Mouse (Mus musculus) midbrain, embryonic 16.5 days (tissue): ENCODE data around the gene Zfp423. TPM values are rescaled to one million over a fixed set of nuclear protein-coding genes. Genes with fewer than 3 reads are reported as not detected.

Experiments used
- ATAC-seq: fragments of 200-750 bp; cut with Nextera tagmentation; 2 replicates; pipeline ENCODE4 v1.8.0; 2017; ENCODE audit warnings: moderate TSS enrichment
- H3K27ac ChIP-seq: fragments of 300-500 bp; sonication (generic); 2 replicates; pipeline ENCODE4 v1.5.1; 2014; ENCODE audit warnings: mild to moderate bottlenecking, low read length, mixed read lengths
- H3K27me3 ChIP-seq: fragments of 300-500 bp; sonication (generic); 2 replicates; pipeline ENCODE4 v1.6.1; 2014; ENCODE audit warnings: low read depth, low read length, mixed read lengths; ENCODE audit not compliant: control insufficient read depth, insufficient read depth
- H3K36me3 ChIP-seq: fragments of 300-500 bp; sonication (generic); 2 replicates; pipeline ENCODE4 v1.6.1; 2014; ENCODE audit warnings: mild to moderate bottlenecking, low read length, moderate library complexity, mixed read lengths; ENCODE audit not compliant: control insufficient read depth, insufficient read depth
- H3K4me1 ChIP-seq: fragments of 300-500 bp; sonication (generic); 2 replicates; pipeline ENCODE4 v1.6.1; 2014; ENCODE audit warnings: mild to moderate bottlenecking, low read length, mixed read lengths; ENCODE audit not compliant: control insufficient read depth, insufficient read depth
- H3K4me2 ChIP-seq: fragments of 300-500 bp; sonication (generic); 2 replicates; pipeline ENCODE4 v1.6.1; 2014; ENCODE audit warnings: mild to moderate bottlenecking, low read length, mixed read lengths
- H3K4me3 ChIP-seq: fragments of 300-500 bp; sonication (generic); 2 replicates; pipeline ENCODE4 v1.5.1; 2014; ENCODE audit warnings: low read depth, mild to moderate bottlenecking, low read length, moderate library complexity, mixed read lengths
- H3K9ac ChIP-seq: fragments of 300-500 bp; sonication (generic); 2 replicates; pipeline ENCODE4 v1.6.1; 2014; ENCODE audit warnings: low read depth, low read length, mixed read lengths
- H3K9me3 ChIP-seq: fragments of 300-500 bp; sonication (generic); replicated peaks from 2 replicates; pipeline ENCODE4 v1.6.1; 2014; ENCODE audit warnings: mild to moderate bottlenecking, low read length, mixed read lengths; ENCODE audit not compliant: control insufficient read depth, poor library complexity, severe bottlenecking
- WGBS: fragments of 180-500 bp; shearing (Covaris S2); extraction: QIAGEN DNeasy Blood & Tissue Kit; methylation state at CpG from one replicate; pipeline ENCODE4 v1.1.7; 2014; 5-methylcytosine and 5-hydroxymethylcytosine counted together
- polyA plus RNA-seq: library from polyadenylated mRNA; unstranded; fragments of >200 nt; fragmentation: Nextera tagmentation; extraction: Ambion mirVana; gene quantifications from 2 replicates; pipeline ENCODE4 v1.2.1, GENCODE M21; 2015

Gene Zfp423
- polyA plus RNA-seq, 1 experiment from 2014 or later, result 28.1 TPM

DNA sequence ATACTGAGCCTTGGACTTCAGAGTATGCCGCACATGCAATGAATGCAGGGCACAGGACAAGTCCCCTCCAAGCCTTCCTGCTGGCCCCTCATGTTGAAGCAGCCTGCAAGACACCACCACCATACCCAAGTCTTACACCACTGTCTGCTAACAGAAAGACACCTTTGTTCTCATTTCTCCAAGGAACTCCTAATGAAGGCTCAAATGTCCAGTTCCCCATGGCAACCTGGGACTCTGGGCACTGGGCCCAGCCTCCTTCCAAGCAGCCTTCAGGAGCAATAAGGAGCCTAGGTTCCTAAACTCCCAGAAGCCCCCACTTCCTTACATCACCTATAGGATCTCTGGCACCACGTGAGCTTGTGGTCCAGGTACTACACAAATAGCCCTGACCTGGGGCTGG, 137.7 kb downstream of the Zfp423 start:
- H3K27me3 ChIP-seq, result no peaks in the 10 kb centered on the region
- H3K9me3 ChIP-seq, result no peaks in the 10 kb centered on the region
- H3K4me2 ChIP-seq, result no peak overlapping the region
- peaks cover 24% of the 10 kb centered on the region for H3K4me1 ChIP-seq
- no peaks in the 10 kb centered on the region for H3K36me3 ChIP-seq
- H3K4me3 ChIP-seq, result no peak overlapping the region
- 0 out of 2 replicates have a peak overlapping the region, but pooled peaks have one; percentile 10 for H3K9ac ChIP-seq
- peak; percentile 44 for ATAC-seq
- WGBS, result 69% methylated on average over 2 of the region's 2 CpGs
- H3K27ac ChIP-seq, result peak overlapping the region; percentile 49; the same call in 1 of the 2 replicates

DNA sequence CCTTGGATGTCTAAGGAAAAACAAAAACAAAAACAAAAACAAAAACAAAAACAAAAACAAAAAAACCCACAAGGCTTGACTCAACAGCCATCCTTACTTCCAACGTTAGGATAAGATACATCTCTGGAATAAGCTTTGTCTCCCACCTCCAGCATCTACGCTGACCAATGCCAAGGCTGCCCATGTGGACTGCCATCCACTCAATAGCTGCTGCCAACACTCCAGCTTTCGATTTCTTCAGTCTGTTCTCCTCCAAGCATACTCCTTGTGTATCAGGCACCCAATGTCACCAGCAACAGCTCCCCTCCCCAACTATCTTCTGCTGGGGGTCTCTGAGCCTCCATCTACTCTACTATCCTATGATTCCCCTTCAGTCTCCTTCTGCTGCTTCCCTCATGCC, 140.1 kb downstream of the Zfp423 start:
- Histone ChIP-seq H3K27ac (no peak overlapping the region), H3K27me3 (no peaks in the 10 kb centered on the region), H3K9ac (no peak overlapping the region), H3K4me2 (no peak overlapping the region), H3K4me1 (peaks cover 24% of the 10 kb centered on the region), H3K9me3 (no peaks in the 10 kb centered on the region), H3K4me3 (no peak overlapping the region), H3K36me3 (no peaks in the 10 kb centered on the region)
- ATAC-seq, result no peak
- WGBS, result 91% methylated on average over 3 of the region's 3 CpGs

DNA sequence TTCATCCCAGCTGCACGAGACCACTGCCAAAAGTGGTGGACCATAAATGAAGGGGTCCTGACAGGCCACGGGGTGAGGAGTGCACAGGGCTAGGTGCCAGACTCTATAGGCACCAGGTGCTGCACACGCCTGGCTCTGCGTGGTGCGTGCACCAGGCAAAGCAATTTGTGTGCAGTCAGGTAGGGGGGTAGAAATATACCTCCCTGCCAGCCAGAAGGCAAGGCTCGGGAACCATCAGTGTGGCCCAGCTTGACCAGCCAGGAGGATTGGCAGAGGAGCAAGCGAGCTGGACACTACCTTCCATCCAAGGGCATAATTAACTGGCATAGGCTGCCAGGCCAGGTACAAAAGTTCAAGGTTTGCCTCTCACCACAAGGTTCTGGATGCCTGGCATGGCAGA, 140.9 kb downstream of the Zfp423 start:
- Histone ChIP-seq H3K9me3 (no peaks in the 10 kb centered on the region), H3K4me3 (no peak overlapping the region), H3K9ac (no peak overlapping the region), H3K36me3 (no peaks in the 10 kb centered on the region), H3K27ac (no peak overlapping the region), H3K27me3 (no peaks in the 10 kb centered on the region), H3K4me2 (no peak overlapping the region), H3K4me1 (peaks cover 22% of the 10 kb centered on the region)
- no peak for ATAC-seq
- WGBS, result 95% methylated on average over 7 of the region's 7 CpGs

DNA sequence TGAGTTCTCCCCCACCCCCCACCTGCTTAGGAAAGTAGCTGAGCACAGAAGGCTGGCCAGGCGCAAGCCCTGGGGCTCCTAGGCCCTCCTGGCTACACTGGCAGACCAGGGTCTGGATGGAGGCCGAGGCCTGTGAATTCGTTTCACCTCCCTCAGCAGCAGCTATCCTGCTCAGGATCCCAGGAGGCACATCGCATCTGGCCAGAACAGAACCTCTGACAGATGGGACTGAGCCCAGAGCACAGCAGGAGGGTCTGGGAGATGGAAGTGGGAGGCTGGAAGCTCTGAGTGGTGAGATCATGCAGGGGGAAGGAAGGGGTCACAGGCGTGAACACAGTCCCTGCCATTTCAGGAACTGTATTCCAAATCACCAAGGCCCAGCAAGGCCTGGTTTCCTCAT, 143.3 kb downstream of the Zfp423 start:
- H3K4me3 ChIP-seq, result no peak overlapping the region
- peaks cover 16% of the 10 kb centered on the region for H3K4me1 ChIP-seq
- H3K9me3 ChIP-seq, result no peaks in the 10 kb centered on the region
- H3K27ac ChIP-seq, result no peak overlapping the region
- ATAC-seq, result no peak
- no peaks in the 10 kb centered on the region for H3K36me3 ChIP-seq
- H3K27me3 ChIP-seq, result no peaks in the 10 kb centered on the region
- WGBS, result 46% methylated on average over 5 of the region's 5 CpGs
- H3K9ac ChIP-seq, result no peak overlapping the region
- no peak overlapping the region for H3K4me2 ChIP-seq

DNA sequence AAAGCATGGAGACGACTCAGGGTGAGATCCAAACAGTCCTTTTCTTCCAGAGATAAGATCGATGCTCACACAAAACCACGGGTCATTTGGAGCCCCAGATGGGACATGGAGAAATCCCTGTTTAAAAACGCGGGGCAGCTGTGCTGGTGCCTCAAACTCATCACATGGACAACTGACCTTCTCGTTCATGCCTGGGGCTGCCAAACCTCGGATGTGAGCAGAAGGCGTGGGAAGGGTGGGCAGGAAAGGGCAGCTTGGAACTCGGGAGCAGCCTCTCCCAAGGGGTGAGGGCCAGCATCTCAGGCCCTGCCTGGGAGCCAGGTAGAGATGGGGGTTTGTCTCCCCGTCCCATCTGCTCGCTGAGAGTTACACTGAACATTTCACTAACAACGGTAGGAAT, 146.7 kb downstream of the Zfp423 start:
- Histone ChIP-seq H3K4me3 (no peak overlapping the region), H3K27me3 (no peaks in the 10 kb centered on the region), H3K36me3 (no peaks in the 10 kb centered on the region), H3K4me2 (no peak overlapping the region), H3K9ac (peak overlapping the region; percentile 32; the same call in 1 of the 2 replicates), H3K4me1 (peaks cover 16% of the 10 kb centered on the region), H3K27ac (peak overlapping the region; percentile 18), H3K9me3 (no peaks in the 10 kb centered on the region)
- WGBS, result 64% methylated on average over 12 of the region's 12 CpGs
- no peak for ATAC-seq

DNA sequence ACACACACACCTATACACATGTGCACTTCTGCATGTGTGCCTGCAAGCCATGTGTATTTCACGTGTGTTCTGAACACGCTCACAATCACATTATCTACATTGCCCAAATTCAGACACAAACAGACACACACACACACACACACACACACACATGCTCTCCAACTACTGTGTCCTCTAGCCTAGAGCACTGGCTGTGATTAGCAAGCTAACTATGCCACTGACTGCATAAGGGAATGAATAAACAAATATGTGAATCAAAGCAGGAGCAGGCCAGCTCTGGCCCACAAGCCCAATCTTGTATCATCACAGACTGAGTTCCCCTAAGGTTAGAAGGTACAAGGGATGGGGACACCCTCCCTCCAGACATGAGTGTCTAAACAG, 147.3 kb downstream of the Zfp423 start:
- H3K36me3 ChIP-seq, result no peaks in the 10 kb centered on the region
- H3K4me3 ChIP-seq, result no peak overlapping the region
- 73% methylated on average over 2 of the region's 2 CpGs for WGBS
- no peaks in the 10 kb centered on the region for H3K27me3 ChIP-seq
- no peak overlapping the region for H3K4me2 ChIP-seq
- H3K9ac ChIP-seq, result peak overlapping the region; percentile 32; the same call in 1 of the 2 replicates
- H3K9me3 ChIP-seq, result no peaks in the 10 kb centered on the region
- peak overlapping the region; percentile 18 for H3K27ac ChIP-seq
- peak; percentile 23; the same call in 1 of the 2 replicates for ATAC-seq
- H3K4me1 ChIP-seq, result peaks cover 16% of the 10 kb centered on the region

DNA sequence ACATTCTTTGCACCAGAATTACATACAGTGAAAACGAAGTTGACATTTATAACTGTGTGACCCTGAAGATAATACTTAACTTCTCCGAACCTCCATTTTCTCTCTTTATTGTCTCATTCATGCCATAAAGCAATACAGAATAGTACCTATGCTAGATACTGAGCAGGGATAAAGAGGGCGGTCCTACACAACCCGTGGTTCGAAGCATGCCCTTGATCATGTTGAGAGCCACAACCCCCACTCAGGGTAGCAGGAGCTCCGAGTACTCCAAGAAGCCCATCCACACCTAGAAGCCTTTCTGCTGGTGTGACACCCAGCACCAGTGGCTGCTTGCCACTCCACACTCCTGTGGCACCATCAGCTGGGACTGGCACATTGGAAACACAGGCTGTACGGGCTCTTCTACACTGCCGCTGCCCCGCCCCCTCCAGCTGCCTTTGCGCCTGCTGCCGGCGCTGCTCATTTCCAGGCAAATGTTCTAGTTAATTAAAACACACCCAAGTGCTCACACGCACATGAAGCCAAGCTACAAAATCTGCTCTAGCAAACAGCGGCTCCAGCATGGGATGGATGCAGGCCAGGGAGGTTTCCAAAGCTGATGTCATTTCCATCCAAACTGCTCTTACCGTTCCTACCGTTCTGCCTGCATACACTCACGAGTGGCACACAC, 147.9 kb downstream of the Zfp423 start:
- Histone ChIP-seq H3K4me2 (0 out of 2 replicates have a peak overlapping the region, but pooled peaks have one; percentile 0), H3K27ac (peak overlapping the region; percentile 18), H3K4me1 (peaks cover 18% of the 10 kb centered on the region), H3K27me3 (no peaks in the 10 kb centered on the region), H3K9me3 (no peaks in the 10 kb centered on the region), H3K36me3 (no peaks in the 10 kb centered on the region), H3K4me3 (no peak overlapping the region), H3K9ac (no peak overlapping the region; the same call in 1 of the 2 replicates)
- peak; percentile 63 for ATAC-seq
- WGBS, result 58% methylated on average over 17 of the region's 17 CpGs

DNA sequence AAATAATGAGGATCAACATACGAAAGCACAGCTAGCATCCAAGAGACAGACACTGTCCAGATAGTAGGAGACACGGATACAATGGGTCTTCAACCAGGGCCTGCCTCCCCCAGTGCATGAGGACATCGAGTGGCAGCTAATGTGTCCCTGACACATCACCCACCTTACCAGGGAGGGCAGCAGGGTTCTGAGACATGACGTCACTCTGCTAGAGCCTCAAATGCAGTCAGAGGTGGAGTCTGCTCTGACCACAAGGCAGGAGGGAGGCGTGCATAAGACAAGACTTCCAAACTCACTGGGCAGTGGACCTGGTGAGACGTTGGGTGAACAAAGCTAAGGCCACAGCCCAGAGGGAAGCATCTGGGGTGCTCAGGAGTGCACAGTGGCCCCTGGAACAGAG, 148.6 kb downstream of the Zfp423 start:
- Histone ChIP-seq H3K27me3 (no peaks in the 10 kb centered on the region), H3K9ac (no peak overlapping the region), H3K27ac (no peak overlapping the region), H3K36me3 (no peaks in the 10 kb centered on the region), H3K4me2 (no peak overlapping the region), H3K4me1 (peaks cover 18% of the 10 kb centered on the region), H3K4me3 (no peak overlapping the region), H3K9me3 (no peaks in the 10 kb centered on the region)
- 84% methylated on average over 6 of the region's 6 CpGs for WGBS
- no peak for ATAC-seq

DNA sequence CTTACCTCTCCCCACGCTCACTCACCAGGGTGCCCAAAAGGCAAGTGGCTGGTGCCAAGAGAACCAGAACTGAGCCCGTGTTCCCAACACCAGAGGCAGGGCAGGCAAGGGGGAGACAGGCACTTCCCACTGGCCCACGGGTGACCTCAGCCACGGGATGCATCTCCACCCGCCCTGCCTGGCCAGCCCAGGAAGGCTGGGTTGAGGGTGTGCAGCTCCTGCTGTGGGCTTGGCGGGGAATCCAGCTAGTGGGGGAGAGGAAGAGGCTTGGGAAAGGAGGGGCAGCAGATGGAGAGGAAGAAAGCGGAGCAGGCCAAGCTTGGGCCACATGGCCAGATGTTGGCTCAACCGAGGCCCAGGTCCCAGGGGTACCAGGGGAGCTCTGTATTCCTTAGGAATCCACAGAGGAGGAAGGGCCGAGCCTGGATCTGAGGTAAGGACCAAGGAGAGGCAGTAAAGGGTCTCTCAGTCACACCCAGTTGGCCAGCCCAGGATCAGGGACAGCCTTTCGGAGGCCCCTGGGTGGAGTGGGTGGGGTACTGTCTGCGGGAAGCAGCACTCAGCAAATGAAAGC, 155.0 kb downstream of the Zfp423 start:
- peak; percentile 33; the same call in 1 of the 2 replicates for ATAC-seq
- 52% methylated on average over 11 of the region's 11 CpGs for WGBS
- H3K27ac ChIP-seq, result no peak overlapping the region

More for the DNA sequence above, 155.0 kb downstream of the Zfp423 start:
- Histone ChIP-seq H3K27me3 (no peaks in the 10 kb centered on the region), H3K4me2 (no peak overlapping the region), H3K4me1 (peaks cover 12% of the 10 kb centered on the region; the same call in 1 of the 2 replicates), H3K36me3 (no peaks in the 10 kb centered on the region), H3K9ac (peak overlapping the region; percentile 31; the same call in 1 of the 2 replicates), H3K4me3 (no peak overlapping the region), H3K9me3 (no peaks in the 10 kb centered on the region)
